Mouse (Mus musculus) embryonic stem cell, embryonic (primary cell): ENCODE data around the gene Tmem178b.

ENCODE experiments used
- CTCF ChIA-PET, 4 experiments: fragments of 300-600 bp in 2 of 4; fragments of 350-600 bp in 2 of 4; sonication (Branson Sonifier 250); formaldehyde crosslinking; loops; one replicate each; lab custom pipeline; 2022; ENCODE audit warnings: inconsistent platforms in 2 of 4; lab: Charles Lee
- POLR2A ChIA-PET, 4 experiments: fragments of 300-600 bp in 2 of 4; fragments of 350-600 bp in 2 of 4; sonication (Branson Sonifier 250); formaldehyde crosslinking; loops; one replicate each; lab custom pipeline; 2022; ENCODE audit warnings: antibody characterized with exemption in 4 of 4, inconsistent platforms in 1 of 4; lab: Charles Lee

Gene Tmem178b

DNA sequence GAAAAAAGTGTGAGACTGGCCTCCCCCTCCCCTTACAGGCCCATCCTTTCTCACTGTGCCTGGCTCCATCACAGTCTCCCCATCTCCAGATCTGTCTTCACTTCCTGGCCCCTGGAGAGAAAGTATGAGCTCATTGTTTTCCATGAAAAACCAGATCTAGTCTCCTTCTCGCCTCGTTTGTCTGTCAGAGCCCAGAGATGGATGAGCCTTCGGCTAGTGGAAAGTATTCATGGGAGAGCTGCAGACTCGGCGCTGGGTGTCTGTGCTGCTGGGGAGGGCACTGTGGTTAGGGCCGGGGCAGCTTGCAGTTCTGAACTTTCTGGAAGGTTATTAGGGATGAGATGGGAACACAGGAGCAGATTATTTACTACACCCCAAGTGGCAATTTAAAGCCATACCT, 118.9 kb downstream of the Tmem178b start:
- POLR2A ChIA-PET, result interaction anchor here in 2 of 4 experiments (0.6 to 1.4 kb wide), 3 partner anchors 13 to 121 kb away, joined by 3 to 6 read pairs (median 4); no protein-coding TSS in a partner anchor
- CTCF ChIA-PET, result interaction anchor here in 1 of 4 experiments (1.0 kb wide), 1 partner anchor 244 kb away, joined by 3 read pairs; no protein-coding TSS in a partner anchor

DNA sequence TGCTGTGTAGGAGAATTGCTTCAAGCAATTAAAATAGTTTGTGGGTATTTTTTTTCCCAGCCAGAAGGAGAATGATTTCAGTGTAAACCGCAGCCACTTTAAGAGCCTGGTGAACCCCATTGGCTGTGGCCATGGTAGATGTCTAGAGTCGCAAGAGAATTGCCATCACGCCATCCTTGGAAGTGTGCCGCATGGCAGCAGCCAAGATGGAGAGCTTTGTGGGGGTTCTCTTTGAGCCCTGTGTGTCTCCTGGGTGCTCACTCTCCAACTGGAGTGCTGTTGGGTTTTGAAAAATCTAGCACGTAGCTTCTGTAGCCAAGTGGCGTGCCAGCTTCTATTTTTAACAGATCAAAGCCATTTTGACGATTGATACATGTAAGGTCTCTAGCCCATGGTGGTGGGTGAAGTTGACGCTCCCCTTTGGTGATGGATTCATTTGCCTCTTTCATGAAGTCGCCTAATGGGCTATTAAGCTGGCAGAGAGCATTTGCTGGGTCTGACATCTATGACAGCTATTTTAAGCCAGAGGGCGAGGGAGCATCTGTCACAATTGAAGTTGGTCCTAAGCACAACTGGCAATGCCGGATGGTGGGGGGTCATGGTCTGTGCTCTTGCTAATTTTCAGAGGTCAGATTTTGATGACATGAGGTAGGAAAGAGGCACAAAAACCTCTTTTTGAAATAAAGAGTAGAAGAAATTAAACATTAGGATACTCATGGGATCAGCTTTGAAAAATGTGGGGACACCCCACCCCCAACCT, 133.1 kb downstream of the Tmem178b start:
- ChIA-PET CTCF (no interaction called here), POLR2A (interaction anchor here in 1 of 4 experiments (1.1 to 1.4 kb wide), 2 partner anchors 10 to 14 kb away, joined by 3 to 4 read pairs; no protein-coding TSS in a partner anchor)

DNA sequence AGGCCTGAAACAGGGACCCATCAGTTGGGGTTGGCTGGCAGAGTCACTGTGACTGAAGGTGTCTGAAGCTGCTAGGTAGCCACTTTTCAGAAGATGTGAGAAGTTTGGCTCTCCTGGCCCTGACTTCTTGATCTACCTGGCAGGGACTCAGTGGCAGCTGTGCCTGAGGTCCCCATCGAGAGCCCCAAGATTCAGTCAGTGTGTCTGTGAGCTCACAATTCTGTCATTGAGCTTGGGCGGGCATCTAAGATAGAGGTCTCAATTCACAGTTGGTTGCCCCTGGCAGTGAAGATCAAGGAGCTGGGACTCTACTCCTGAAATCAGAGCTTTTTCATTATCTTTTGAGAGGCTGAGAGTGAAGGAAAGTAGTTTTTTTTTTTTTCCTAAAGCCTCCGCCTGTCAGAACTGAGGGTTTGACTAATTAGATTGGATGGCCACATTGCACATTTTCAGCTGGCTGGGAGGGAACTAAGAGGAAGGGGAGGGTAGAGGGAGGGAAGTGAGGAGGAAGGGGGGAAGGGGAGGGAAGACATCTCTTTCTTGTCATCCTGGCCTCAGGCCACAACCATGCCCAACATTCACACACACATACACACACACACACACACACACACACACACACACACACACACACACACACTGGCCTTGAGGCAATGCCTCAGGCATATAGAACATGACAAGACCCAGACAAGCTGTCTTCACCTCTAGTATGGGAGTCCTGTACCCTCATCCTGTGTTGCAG, 135.3 kb downstream of the Tmem178b start:
- ChIA-PET CTCF (interaction anchor here (0.6 to 0.7 kb wide), 6 partner anchors 13 to 1335 kb away, joined by 3 to 6 read pairs (median 4); no protein-coding TSS in a partner anchor), POLR2A (interaction anchor here in 1 of 4 experiments (0.5 to 0.8 kb wide), 2 partner anchors 14 to 82 kb away, joined by 3 read pairs; no protein-coding TSS in a partner anchor)

DNA sequence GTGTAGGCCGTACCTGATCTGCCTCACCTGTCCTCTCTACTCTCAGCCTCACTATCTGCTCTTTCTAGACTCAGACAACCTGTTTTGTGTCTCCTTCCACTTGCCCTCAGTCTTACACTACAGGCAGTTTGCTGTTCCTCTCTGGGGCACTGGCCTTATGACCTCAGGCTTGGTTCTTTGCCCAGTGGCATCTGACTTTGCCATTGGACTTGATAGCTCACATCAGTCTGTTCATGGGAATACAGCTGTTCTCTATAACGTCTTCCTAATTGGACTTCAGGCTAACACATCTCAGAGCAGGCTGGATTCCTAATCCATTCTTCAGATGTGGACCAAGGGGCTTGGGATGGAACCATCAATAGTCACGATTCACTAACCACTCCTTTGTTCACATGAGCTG, 136.6 kb downstream of the Tmem178b start:
- ChIA-PET CTCF (interaction anchor here in 1 of 4 experiments (0.5 kb wide), 1 partner anchor 16 kb away, joined by 3 read pairs; no protein-coding TSS in a partner anchor), POLR2A (no interaction called here)

DNA sequence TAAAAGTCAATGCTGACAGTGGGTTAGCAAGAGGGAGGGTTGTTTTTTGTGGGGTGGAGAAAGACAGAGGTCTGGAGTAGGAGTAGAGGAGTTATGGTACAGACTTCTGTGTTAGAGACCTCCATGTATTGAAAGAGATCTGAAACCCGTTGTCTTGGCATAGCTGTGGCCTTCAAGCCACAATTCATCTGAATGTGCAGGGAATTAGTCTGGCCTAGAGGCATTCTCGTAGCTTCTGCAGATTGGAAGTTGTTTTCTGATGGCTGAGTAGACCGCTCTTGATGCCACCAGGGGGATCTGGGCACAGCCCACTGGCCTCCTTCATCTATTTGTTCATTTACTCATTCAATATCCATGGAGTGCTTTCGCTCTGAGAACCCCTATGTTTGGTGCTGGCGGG, 138.0 kb downstream of the Tmem178b start:
- POLR2A ChIA-PET, result no interaction called here
- CTCF ChIA-PET, result interaction anchor here in 1 of 4 experiments (0.6 kb wide), 1 partner anchor 226 kb away, joined by 3 read pairs; no protein-coding TSS in a partner anchor

DNA sequence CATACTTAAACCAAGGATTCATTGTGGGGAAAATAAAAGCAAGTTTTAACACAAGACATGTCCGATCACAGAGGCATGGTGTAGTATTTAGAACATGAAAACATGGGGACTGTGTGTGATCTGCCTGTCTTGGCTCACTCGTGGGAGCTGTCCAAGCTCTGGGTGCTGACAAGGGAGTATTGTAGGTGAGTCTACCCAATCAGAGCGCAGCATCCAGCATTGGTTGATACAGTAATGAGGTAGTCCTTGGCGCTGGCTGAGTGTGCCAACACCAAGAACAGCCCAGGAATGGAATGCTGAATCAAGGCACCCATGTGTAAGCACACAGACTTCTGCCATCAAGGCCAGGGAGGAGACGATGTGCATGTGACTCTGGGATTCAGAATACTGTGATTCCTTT, 138.5 kb downstream of the Tmem178b start:
- POLR2A ChIA-PET, result no interaction called here
- CTCF ChIA-PET, result interaction anchor here in 1 of 4 experiments (0.6 kb wide), 1 partner anchor 225 kb away, joined by 3 read pairs; no protein-coding TSS in a partner anchor

DNA sequence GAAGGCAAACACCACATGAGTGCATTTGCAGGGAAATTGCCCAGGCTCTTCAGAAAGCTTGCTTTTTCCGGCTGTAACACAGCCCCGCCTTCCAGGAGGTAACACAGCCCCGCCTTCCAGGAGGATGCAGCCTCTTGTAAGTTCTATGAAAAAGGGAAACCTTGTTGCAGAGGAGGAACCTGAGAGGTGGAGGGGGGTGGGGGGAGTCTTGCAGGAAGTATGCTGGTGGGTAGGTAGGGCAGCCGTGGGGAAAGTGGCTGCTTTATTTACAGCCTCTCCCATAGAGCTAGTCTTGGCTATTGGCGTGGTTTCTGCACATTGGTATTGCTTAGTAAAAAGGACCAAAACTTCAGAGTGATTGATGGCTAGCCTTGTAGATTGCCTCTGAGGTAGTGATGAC, 140.3 kb downstream of the Tmem178b start:
- ChIA-PET POLR2A (no interaction called here), CTCF (no interaction called here)

DNA sequence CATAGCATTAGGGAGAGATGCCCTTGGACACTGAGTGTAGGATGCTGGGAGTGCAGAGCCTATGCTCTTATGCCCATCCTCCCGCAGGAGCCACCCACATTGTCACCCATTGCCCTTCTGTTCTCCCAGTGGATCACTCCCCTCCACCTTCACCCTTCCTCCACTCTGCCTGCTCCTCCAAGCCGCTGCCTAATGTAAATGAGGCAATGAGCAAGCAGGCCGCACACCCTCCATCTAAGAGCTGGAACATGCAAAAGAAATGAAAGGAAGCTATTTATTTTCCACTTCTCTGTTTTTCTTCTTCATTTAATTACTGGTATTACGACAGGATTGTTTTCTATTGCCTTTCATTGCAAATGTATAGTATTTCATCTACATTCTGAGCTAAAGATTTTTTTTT, 142.1 kb downstream of the Tmem178b start:
- ChIA-PET CTCF (interaction anchor here in 1 of 4 experiments (1.0 kb wide), 1 partner anchor 869 kb away, joined by 3 read pairs; no protein-coding TSS in a partner anchor), POLR2A (no interaction called here)

DNA sequence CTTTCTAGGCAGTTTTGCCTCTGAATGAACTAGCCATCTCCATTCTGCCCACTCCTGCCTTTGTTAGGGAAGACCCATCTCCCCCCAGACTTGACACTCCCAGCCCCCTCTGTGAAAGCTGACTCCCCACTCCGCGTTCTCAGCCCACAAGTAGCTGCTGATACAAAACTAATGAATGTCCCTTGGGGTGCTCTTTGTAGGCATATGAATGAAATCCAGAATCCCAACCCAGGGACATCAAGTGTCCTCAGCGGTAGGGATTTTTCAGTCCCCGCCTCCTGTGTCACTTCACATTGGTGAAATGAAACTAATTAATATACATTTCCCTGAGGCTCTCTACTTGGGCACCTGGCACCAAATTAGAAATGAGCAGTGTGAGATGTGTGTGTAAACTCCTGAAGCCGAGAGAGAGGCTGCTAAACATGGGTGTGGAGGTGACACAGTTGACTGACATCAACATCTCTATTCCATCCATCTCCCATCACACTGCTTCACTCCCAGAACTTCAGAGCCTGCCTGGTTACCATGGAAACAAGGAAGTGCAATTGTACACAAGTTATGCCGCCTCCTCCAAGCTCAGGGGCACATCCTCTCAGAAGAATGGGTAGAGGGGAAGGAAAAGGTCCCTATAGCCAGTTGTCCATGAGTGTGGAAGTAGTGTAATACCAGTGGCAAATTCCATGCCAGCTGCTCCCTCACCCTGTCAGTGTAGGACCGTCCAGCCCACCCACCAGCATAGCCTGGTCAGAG, 142.8 kb downstream of the Tmem178b start:
- POLR2A ChIA-PET, result interaction anchor here in 1 of 4 experiments (0.5 to 2.0 kb wide), 2 partner anchors 10 to 428 kb away, joined by 3 to 4 read pairs; no protein-coding TSS in a partner anchor
- CTCF ChIA-PET, result interaction anchor here in 1 of 4 experiments (1.0 kb wide), 1 partner anchor 869 kb away, joined by 3 read pairs; no protein-coding TSS in a partner anchor

DNA sequence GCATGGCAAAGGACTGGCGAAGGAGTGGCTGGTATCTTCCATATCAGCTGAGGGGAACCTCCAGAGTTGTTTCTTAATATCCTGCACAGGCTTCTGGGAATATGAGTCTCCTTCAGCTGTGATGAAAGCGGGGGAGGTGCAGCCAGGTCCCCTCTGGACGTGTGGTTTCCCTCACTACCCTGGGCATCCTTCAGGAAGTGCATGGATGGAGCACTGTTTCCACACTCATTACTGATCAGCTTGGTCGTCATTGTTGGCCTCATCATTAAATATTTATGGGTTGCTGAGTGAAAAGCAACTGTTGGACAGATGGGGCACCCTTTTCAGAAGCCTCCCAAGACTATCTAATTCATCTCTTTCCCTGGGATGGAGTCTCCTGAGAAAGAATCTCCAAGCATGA, 146.3 kb downstream of the Tmem178b start:
- CTCF ChIA-PET, result no interaction called here
- POLR2A ChIA-PET, result no interaction called here

DNA sequence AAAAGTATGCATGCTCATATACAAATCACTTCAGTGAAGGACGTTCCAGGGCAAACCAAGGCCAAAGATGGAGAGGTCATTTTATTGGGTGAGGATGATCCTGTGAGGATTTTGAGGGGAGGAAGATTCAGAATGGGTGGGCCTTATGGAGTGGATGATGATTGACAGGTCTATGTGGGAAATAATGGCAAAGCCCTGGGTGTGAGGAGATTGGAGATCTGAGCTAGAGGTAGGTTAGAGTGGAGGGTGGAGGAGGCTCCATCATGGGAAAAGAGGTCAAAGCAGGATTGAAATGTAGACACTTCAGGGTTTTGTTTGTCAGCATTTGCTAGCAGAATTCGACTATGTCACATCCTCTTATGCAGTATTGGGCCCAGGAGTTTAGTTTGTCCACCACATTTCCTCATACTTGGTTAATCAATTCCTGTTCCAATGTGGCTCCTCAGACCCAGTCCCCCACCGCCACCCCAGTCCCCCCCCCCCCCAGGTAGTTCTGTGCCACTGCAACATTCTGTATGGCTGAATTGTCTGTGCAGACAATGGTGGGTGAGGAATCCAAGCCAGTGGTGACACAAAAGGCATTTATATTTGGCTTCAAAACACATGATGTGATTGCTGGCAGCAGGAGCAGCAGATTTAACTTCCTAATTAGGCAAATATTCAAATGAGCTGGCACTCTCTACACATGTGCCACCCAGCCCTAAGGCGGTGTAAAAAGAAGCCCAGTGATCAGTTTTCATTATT, 150.7 kb downstream of the Tmem178b start:
- CTCF ChIA-PET, result no interaction called here

DNA sequence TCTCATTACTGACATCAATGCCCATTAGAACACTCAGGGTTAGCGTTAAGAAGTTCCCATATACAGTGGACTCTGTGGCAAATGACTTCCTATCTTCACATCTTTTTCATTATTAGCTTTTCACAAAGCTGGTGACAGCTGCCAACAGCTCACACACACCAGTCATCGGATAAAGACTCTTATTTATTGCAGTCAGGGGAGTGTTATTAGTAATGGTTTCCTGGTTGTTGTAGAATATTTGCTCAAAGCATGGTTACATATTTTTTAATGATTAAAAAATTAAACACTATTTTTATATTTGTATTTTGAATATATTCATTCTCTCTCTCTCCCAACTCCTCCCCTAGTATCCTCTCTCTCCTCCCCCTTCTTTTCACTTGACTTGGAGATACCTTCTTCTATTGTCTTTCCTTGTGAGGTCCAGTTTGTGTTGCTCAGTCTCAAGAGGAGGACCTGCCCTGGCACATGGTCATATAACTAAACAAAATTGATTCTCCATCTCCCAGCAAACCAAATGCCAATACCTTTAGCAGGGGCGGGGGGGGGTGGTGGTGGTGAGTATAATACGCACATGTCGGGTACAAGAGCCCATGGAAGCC, 151.4 kb downstream of the Tmem178b start:
- CTCF ChIA-PET, result no interaction called here
- POLR2A ChIA-PET, result no interaction called here

More for the DNA sequence above, 150.7 kb downstream of the Tmem178b start:
- POLR2A ChIA-PET, result no interaction called here

DNA sequence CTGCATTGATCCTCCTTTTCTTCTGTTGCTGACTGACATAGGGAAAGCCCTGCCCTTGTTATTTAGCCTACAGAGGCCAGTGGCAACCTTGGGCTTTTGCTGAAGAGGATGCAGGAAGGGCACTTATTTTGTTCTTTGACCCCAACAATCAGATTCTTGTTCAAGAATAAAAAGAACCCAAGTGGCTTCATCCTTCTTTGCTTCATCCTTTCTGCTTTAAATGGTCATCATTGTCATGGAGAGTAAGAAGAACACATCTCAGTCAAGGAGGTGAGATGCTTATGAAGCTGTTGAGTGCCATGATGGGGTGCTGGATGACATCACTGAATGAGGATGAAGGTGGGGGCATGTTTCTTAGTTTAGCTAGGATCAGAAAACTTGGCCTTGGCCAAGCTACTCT, 159.8 kb downstream of the Tmem178b start:
- ChIA-PET POLR2A (no interaction called here), CTCF (no interaction called here)

DNA sequence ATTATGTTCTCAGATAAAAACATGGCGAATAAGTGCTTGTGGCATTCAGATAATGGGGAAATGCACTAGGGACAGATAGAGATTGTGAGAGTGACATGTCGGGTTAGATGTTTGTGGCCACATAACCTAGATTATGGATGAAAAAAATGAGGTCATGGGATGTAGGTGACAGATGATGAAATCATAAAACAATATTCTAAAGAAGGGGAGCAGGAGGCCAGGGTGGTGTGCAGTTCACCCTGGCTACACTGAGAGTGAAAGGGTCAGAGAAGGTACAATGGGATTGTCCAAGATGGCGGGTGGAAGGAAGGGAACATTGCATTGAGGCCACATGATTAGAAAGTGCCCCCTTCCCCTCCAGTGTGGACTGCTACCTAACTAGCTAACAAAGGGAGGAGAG, 160.9 kb downstream of the Tmem178b start:
- POLR2A ChIA-PET, result no interaction called here
- CTCF ChIA-PET, result no interaction called here

DNA sequence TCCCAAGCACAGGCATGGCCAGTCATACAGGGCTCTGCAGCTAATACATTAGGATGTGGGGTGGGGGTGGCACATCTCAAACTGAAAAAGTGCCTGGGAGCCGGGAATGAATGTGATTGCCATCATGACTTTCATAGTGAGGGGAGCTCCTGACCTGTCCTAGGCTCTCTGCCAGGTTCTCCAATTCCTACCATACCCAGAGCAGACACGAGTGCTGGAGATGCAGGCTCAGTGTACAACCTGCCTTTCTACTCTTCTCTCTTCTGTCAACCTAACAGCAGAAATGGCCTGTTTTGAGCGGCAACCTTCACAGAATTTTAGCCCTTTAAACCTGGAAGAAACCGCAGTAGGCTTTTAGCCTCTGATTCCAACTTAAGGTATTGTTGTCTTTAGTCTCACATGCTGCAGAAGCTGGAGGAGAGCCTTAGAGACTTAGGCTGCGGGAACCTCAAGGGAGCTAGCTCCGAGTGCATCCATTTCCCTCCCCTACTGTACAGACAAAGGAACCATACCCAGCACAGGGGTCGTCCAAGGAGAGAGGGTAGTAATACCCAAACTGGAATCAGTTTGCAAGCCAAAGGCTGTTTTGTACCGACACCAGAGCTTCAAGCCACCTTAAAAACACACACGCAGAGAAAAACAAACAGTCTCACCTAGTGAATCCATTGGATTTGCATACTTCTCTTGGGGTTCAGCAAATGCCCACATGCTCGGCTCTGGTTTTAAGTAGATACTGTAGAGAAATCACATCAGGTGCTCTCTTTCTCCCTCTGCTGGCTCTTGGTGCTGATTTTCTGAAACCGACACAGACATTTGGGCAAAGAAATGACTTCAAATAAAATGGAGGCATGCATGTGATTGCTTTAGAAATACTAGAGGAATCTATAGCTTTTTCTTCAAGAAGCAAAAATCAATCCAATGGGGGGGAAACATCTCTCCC, 176.2 kb downstream of the Tmem178b start:
- ChIA-PET CTCF (interaction anchor here in 3 of 4 experiments (0.6 to 1.5 kb wide), 5 partner anchors 179 to 239 kb away, joined by 3 to 5 read pairs (median 4); partner anchors contain the start of gene Mrps33 (in 1 of the 3)), POLR2A (interaction anchor here in 2 of 4 experiments (0.7 to 1.1 kb wide), 2 partner anchors 173 to 311 kb away, joined by 3 to 4 read pairs; no protein-coding TSS in a partner anchor)

DNA sequence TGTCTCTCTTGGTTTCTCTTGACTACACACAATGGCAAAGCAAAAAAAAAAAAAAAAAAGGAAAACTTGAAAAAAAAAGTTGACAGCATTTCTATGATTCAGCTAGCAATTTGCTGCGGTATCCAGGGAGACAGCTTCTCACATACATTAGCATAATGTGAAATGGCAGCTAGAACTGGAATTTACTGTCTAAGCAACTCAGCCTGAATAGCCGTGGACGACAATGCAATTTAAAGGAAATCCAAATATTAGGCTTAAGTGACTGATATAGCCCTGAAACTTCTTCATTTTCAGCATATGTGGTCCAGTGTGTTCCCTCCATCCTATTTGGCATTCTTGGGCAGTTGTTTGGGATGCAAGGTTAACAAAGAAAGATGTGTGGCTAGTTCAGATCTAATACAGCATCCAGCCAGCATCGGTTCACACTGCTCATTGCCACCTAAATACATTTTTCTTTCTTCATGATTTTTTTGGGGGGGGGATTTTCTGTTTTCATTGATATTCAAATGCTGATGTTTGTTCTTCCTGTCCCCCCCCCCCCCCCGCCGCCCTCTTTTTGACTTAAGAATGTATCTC, 176.9 kb downstream of the Tmem178b start:
- POLR2A ChIA-PET, result interaction anchor here in 1 of 4 experiments (0.7 kb wide), 1 partner anchor 311 kb away, joined by 3 read pairs; no protein-coding TSS in a partner anchor
- CTCF ChIA-PET, result interaction anchor here in 3 of 4 experiments (0.6 to 1.5 kb wide), 4 partner anchors 180 to 239 kb away, joined by 3 to 5 read pairs (median 4); partner anchors contain the start of gene Mrps33 (in 1 of the 3)
